Mouse (Mus musculus): ENCODE measurements at regions not wholly inside any gene's neighbourhood (a gene's known extent, or its start where the extent isn't known, plus 50 kb on each side); places are given as distances from the start of the nearest gene placed in this dataset.

GRCm38 (mm10) chr3:149603865-149604264, 613.5 kb upstream of the Adgrl2 start:
- Histone ChIP-seq H3K4me1 (no peaks in the 10 kb centered on the region), H3K9ac (no peak overlapping the region), H3K4me3 (no peak overlapping the region), H3K9me3 (no peaks in the 10 kb centered on the region), H3K4me2 (replicated peaks) (no peak overlapping the region), H3K36me3 (no peaks in the 10 kb centered on the region), H3K27ac (no peak overlapping the region), H3K27me3 (no peaks in the 10 kb centered on the region)
- 73% methylated on average over 5 of the region's 5 CpGs for WGBS
- ATAC-seq (ENCODE audit: insufficient number of reproducible peaks, insufficient read depth, low FRiP score, low TSS enrichment): no peak

- Histone ChIP-seq H3K4me2 (replicated peaks) (no peak overlapping the region), H3K4me1 (no peaks in the 10 kb centered on the region), H3K36me3 (no peaks in the 10 kb centered on the region), H3K27me3 (no peaks in the 10 kb centered on the region), H3K4me3 (no peak overlapping the region), H3K27ac (no peak overlapping the region), H3K9ac (no peak overlapping the region), H3K9me3 (no peaks in the 10 kb centered on the region)
- no peak for ATAC-seq (ENCODE audit: insufficient number of reproducible peaks, insufficient read depth, low FRiP score, low TSS enrichment)
- 66% methylated on average over 5 of the region's 5 CpGs for WGBS
These were observed 610.9 kb upstream of the Adgrl2 start for GRCm38 (mm10) chr3:149601276-149601675.

- H3K27me3 ChIP-seq: no peaks in the 10 kb centered on the region
- H3K9me3 ChIP-seq: no peaks in the 10 kb centered on the region
- H3K36me3 ChIP-seq: no peaks in the 10 kb centered on the region
- no peak overlapping the region for H3K4me3 ChIP-seq
- H3K9ac ChIP-seq: no peak overlapping the region
- no peak for ATAC-seq (ENCODE audit: insufficient number of reproducible peaks, insufficient read depth, low FRiP score, low TSS enrichment)
- no peak overlapping the region for H3K27ac ChIP-seq
- H3K4me2 ChIP-seq (replicated peaks): no peak overlapping the region
- H3K4me1 ChIP-seq: no peaks in the 10 kb centered on the region
- WGBS: 63% methylated on average over 4 of the region's 4 CpGs
These were observed 604.1 kb upstream of the Adgrl2 start for GRCm38 (mm10) chr3:149594470-149594869.

GRCm38 (mm10) chr3:149585769-149586168, 595.4 kb upstream of the Adgrl2 start:
- Histone ChIP-seq H3K36me3 (no peaks in the 10 kb centered on the region), H3K9me3 (no peaks in the 10 kb centered on the region), H3K4me1 (no peaks in the 10 kb centered on the region), H3K9ac (no peak overlapping the region), H3K27me3 (no peaks in the 10 kb centered on the region), H3K4me2 (replicated peaks) (no peak overlapping the region), H3K4me3 (no peak overlapping the region), H3K27ac (no peak overlapping the region)
- ATAC-seq (ENCODE audit: insufficient number of reproducible peaks, insufficient read depth, low FRiP score, low TSS enrichment): no peak
- WGBS: 57% methylated on average over 2 of the region's 2 CpGs

GRCm38 (mm10) chr3:149581141-149581540, 590.8 kb upstream of the Adgrl2 start:
- Histone ChIP-seq H3K27me3 (no peaks in the 10 kb centered on the region), H3K9ac (no peak overlapping the region), H3K36me3 (no peaks in the 10 kb centered on the region), H3K27ac (no peak overlapping the region), H3K4me3 (no peak overlapping the region), H3K4me1 (no peaks in the 10 kb centered on the region), H3K9me3 (no peaks in the 10 kb centered on the region), H3K4me2 (replicated peaks) (no peak overlapping the region)
- ATAC-seq (ENCODE audit: insufficient number of reproducible peaks, insufficient read depth, low FRiP score, low TSS enrichment): no peak
- 63% methylated on average over 3 of the region's 3 CpGs for WGBS

GRCm38 (mm10) chr3:149575678-149576077, 585.3 kb upstream of the Adgrl2 start:
- 46% methylated on average over 3 of the region's 3 CpGs for WGBS

GRCm38 (mm10) chr3:149566853-149567252, 576.5 kb upstream of the Adgrl2 start:
- Histone ChIP-seq H3K36me3 (no peaks in the 10 kb centered on the region), H3K4me2 (replicated peaks) (no peak overlapping the region), H3K9me3 (no peaks in the 10 kb centered on the region), H3K27ac (no peak overlapping the region), H3K27me3 (no peaks in the 10 kb centered on the region), H3K4me1 (no peaks in the 10 kb centered on the region), H3K9ac (no peak overlapping the region), H3K4me3 (no peak overlapping the region)
- no peak for ATAC-seq (ENCODE audit: insufficient number of reproducible peaks, insufficient read depth, low FRiP score, low TSS enrichment)
- 77% methylated on average over 6 of the region's 6 CpGs for WGBS

More at GRCm38 (mm10) chr3:149575678-149576077, 585.3 kb upstream of the Adgrl2 start:
- H3K4me2 ChIP-seq (replicated peaks): no peak overlapping the region
- H3K4me1 ChIP-seq: no peaks in the 10 kb centered on the region
- H3K27ac ChIP-seq: no peak overlapping the region
- H3K9ac ChIP-seq: no peak overlapping the region
- H3K9me3 ChIP-seq: no peaks in the 10 kb centered on the region
- no peak for ATAC-seq (ENCODE audit: insufficient number of reproducible peaks, insufficient read depth, low FRiP score, low TSS enrichment)
- H3K4me3 ChIP-seq: no peak overlapping the region
- H3K27me3 ChIP-seq: no peaks in the 10 kb centered on the region
- H3K36me3 ChIP-seq: no peaks in the 10 kb centered on the region

- WGBS: 89% methylated on average over 9 of the region's 9 CpGs
- no peak for ATAC-seq (ENCODE audit: insufficient number of reproducible peaks, insufficient read depth, low FRiP score, low TSS enrichment)
- Histone ChIP-seq H3K36me3 (no peaks in the 10 kb centered on the region), H3K4me1 (no peaks in the 10 kb centered on the region), H3K27me3 (no peaks in the 10 kb centered on the region), H3K4me3 (no peak overlapping the region), H3K27ac (no peak overlapping the region), H3K9ac (no peak overlapping the region), H3K9me3 (no peaks in the 10 kb centered on the region), H3K4me2 (replicated peaks) (no peak overlapping the region)
These were observed 560.0 kb upstream of the Adgrl2 start for GRCm38 (mm10) chr3:149550231-149550951.

GRCm38 (mm10) chr3:149547045-149547444, 556.7 kb upstream of the Adgrl2 start:
- H3K27me3 ChIP-seq: no peaks in the 10 kb centered on the region
- 73% methylated on average over 6 of the region's 6 CpGs for WGBS
- ATAC-seq (ENCODE audit: insufficient number of reproducible peaks, insufficient read depth, low FRiP score, low TSS enrichment): no peak
- H3K36me3 ChIP-seq: no peaks in the 10 kb centered on the region
- no peak overlapping the region for H3K4me2 ChIP-seq (replicated peaks)
- no peaks in the 10 kb centered on the region for H3K4me1 ChIP-seq
- H3K4me3 ChIP-seq: no peak overlapping the region
- H3K27ac ChIP-seq: no peak overlapping the region
- no peak overlapping the region for H3K9ac ChIP-seq
- H3K9me3 ChIP-seq: no peaks in the 10 kb centered on the region

- WGBS: 61% methylated on average over 10 of the region's 10 CpGs
These were observed 555.9 kb upstream of the Adgrl2 start for GRCm38 (mm10) chr3:149546256-149546655.

GRCm38 (mm10) chr3:149534183-149534582, 543.8 kb upstream of the Adgrl2 start:
- H3K4me2 ChIP-seq (replicated peaks): no peak overlapping the region
- ATAC-seq (ENCODE audit: insufficient number of reproducible peaks, insufficient read depth, low FRiP score, low TSS enrichment): no peak
- H3K27ac ChIP-seq: no peak overlapping the region
- H3K9ac ChIP-seq: no peak overlapping the region
- H3K4me3 ChIP-seq: no peak overlapping the region
- H3K27me3 ChIP-seq: no peaks in the 10 kb centered on the region
- H3K9me3 ChIP-seq: 0 out of 2 replicates have a peak, but pooled peaks cover 2% of the 10 kb centered on the region
- 16% methylated on average over 4 of the region's 4 CpGs for WGBS
- no peaks in the 10 kb centered on the region for H3K36me3 ChIP-seq
- H3K4me1 ChIP-seq: 0 out of 2 replicates have a peak, but pooled peaks cover 3% of the 10 kb centered on the region

More at GRCm38 (mm10) chr3:149546256-149546655, 555.9 kb upstream of the Adgrl2 start:
- ATAC-seq (ENCODE audit: insufficient number of reproducible peaks, insufficient read depth, low FRiP score, low TSS enrichment): no peak
- no peaks in the 10 kb centered on the region for H3K36me3 ChIP-seq
- no peaks in the 10 kb centered on the region for H3K27me3 ChIP-seq
- no peaks in the 10 kb centered on the region for H3K4me1 ChIP-seq
- H3K4me2 ChIP-seq (replicated peaks): no peak overlapping the region
- H3K9me3 ChIP-seq: no peaks in the 10 kb centered on the region
- H3K4me3 ChIP-seq: no peak overlapping the region
- no peak overlapping the region for H3K9ac ChIP-seq
- H3K27ac ChIP-seq: no peak overlapping the region

- WGBS: 82% methylated on average over 13 of the region's 13 CpGs
- H3K4me3 ChIP-seq: no peak overlapping the region
- H3K9me3 ChIP-seq: no peaks in the 10 kb centered on the region
- 0 out of 2 replicates have a peak, but pooled peaks cover 3% of the 10 kb centered on the region for H3K4me1 ChIP-seq
- no peaks in the 10 kb centered on the region for H3K27me3 ChIP-seq
- ATAC-seq (ENCODE audit: insufficient number of reproducible peaks, insufficient read depth, low FRiP score, low TSS enrichment): no peak
- no peak overlapping the region for H3K4me2 ChIP-seq (replicated peaks)
- no peaks in the 10 kb centered on the region for H3K36me3 ChIP-seq
- H3K27ac ChIP-seq: no peak overlapping the region
- H3K9ac ChIP-seq: no peak overlapping the region
These were observed 539.8 kb upstream of the Adgrl2 start for GRCm38 (mm10) chr3:149530026-149530607.
